Mouse (Mus musculus) stomach, embryonic 14.5 days (tissue): ENCODE results near the gene Eif3c. TPM values are rescaled to one million over a fixed set of nuclear protein-coding genes. Genes with fewer than 3 reads are reported as not detected.

Experiments used
- ATAC-seq: fragments of 200-750 bp; cut with Nextera tagmentation; 2 replicates; pipeline ENCODE4 v1.8.0; 2017; ENCODE audit warnings: low read depth, moderate TSS enrichment; ENCODE audit not compliant: insufficient number of reproducible peaks, insufficient read depth, low FRiP score
- H3K27ac ChIP-seq: fragments of 300-500 bp; sonication (generic); 2 replicates; pipeline ENCODE4 v1.5.1; 2014; ENCODE audit warnings: mild to moderate bottlenecking, low read length, moderate library complexity, mixed read lengths
- H3K27me3 ChIP-seq: fragments of 300-500 bp; sonication (generic); 2 replicates; pipeline ENCODE4 v1.6.1; 2014; ENCODE audit warnings: low read length, control low read depth, mixed read lengths; ENCODE audit not compliant: control insufficient read depth, insufficient read depth
- H3K36me3 ChIP-seq: fragments of 300-500 bp; sonication (generic); 2 replicates; pipeline ENCODE4 v1.6.1; 2014; ENCODE audit warnings: mild to moderate bottlenecking, control low read depth, low read length, moderate library complexity, mixed read lengths; ENCODE audit not compliant: control insufficient read depth, insufficient read depth
- H3K4me1 ChIP-seq: fragments of 300-500 bp; sonication (generic); 2 replicates; pipeline ENCODE4 v1.6.1; 2014; ENCODE audit warnings: low read length, control low read depth, mixed read lengths; ENCODE audit not compliant: control insufficient read depth, insufficient read depth
- H3K4me2 ChIP-seq: fragments of 300-500 bp; sonication (generic); replicated peaks from 2 replicates; pipeline ENCODE4 v1.6.1; 2014; ENCODE audit warnings: low read depth, low read length, control low read depth
- H3K4me3 ChIP-seq: fragments of 300-500 bp; sonication (generic); 2 replicates; pipeline ENCODE4 v1.5.1; 2014; ENCODE audit warnings: low read depth, low read length, control low read depth
- H3K9ac ChIP-seq: fragments of 300-500 bp; sonication (generic); replicated peaks from 2 replicates; pipeline ENCODE4 v1.6.1; 2014; ENCODE audit warnings: low read depth, mild to moderate bottlenecking, control low read depth, low read length, moderate library complexity, mixed read lengths
- H3K9me3 ChIP-seq: fragments of 300-500 bp; sonication (generic); 2 replicates; pipeline ENCODE4 v1.6.1; 2016; ENCODE audit warnings: low read depth, low read length, control low read depth; ENCODE audit not compliant: control insufficient read depth
- WGBS: fragments of 180-500 bp; shearing (Covaris S2); extraction: QIAGEN DNeasy Blood & Tissue Kit; methylation state at CpG from one replicate; pipeline ENCODE4 v1.1.7; 2014; 5-methylcytosine and 5-hydroxymethylcytosine counted together
- polyA plus RNA-seq: library from polyadenylated mRNA; unstranded; fragments of >200 nt; fragmentation: Nextera tagmentation; extraction: Ambion mirVana; gene quantifications from 2 replicates; pipeline ENCODE4 v1.2.1, GENCODE M21; 2014

Gene Eif3c
- polyA plus RNA-seq, 1 experiment from 2014 or later: 163 TPM

- peak overlapping the region; percentile 58 for H3K4me3 ChIP-seq
- H3K36me3 ChIP-seq: 0 out of 2 replicates have a peak, but pooled peaks cover 4% of the 10 kb centered on the region
- H3K9ac ChIP-seq: peak overlapping the region; percentile 38; the same call in 1 of the 2 replicates
- no peaks in the 10 kb centered on the region for H3K27me3 ChIP-seq
- peak; percentile 64; the same call in 1 of the 2 replicates for ATAC-seq
- peak overlapping the region; percentile 79 for H3K4me2 ChIP-seq
- under 1% methylated on average over 20 of the region's 20 CpGs for WGBS
- H3K27ac ChIP-seq: no peak overlapping the region
- no peaks in the 10 kb centered on the region for H3K9me3 ChIP-seq
- no peaks in the 10 kb centered on the region for H3K4me1 ChIP-seq
These were observed 16.5 kb upstream of the Eif3c start for GRCm38 (mm10) chr7:126582759-126583158.

GRCm38 (mm10) chr7:126581661-126582060 is 15.4 kb upstream of the Eif3c start:
- whole genome bisulfite sequencing: 76% methylated on average over 6 of the region's 6 CpGs
- no peak overlapping the region for H3K27ac ChIP-seq
- no peaks in the 10 kb centered on the region for H3K4me1 ChIP-seq
- no peak overlapping the region for H3K4me3 ChIP-seq
- H3K36me3 ChIP-seq: 0 out of 2 replicates have a peak, but pooled peaks cover 7% of the 10 kb centered on the region
- no peak overlapping the region for H3K4me2 ChIP-seq
- no peaks in the 10 kb centered on the region for H3K9me3 ChIP-seq
- H3K27me3 ChIP-seq: no peaks in the 10 kb centered on the region
- no peak for ATAC-seq
- no peak overlapping the region for H3K9ac ChIP-seq

- Histone ChIP-seq H3K9ac (no peak overlapping the region), H3K27me3 (no peaks in the 10 kb centered on the region), H3K4me2 (no peak overlapping the region), H3K4me3 (no peak overlapping the region), H3K4me1 (no peaks in the 10 kb centered on the region), H3K36me3 (peaks cover 15% of the 10 kb centered on the region; the same call in 1 of the 2 replicates), H3K27ac (no peak overlapping the region), H3K9me3 (no peaks in the 10 kb centered on the region)
- 47% methylated on average over 8 of the region's 8 CpGs for WGBS
- ATAC-seq: no peak
These were observed 13.0 kb upstream of the Eif3c start for GRCm38 (mm10) chr7:126579172-126579571.

- Histone ChIP-seq H3K4me1 (no peaks in the 10 kb centered on the region), H3K27me3 (no peaks in the 10 kb centered on the region), H3K9ac (no peak overlapping the region), H3K9me3 (no peaks in the 10 kb centered on the region), H3K4me3 (no peak overlapping the region), H3K4me2 (no peak overlapping the region), H3K27ac (no peak overlapping the region), H3K36me3 (peaks cover 15% of the 10 kb centered on the region; the same call in 1 of the 2 replicates)
- ATAC-seq: no peak
- WGBS: 53% methylated on average over 8 of the region's 8 CpGs
These were observed 10.7 kb upstream of the Eif3c start for GRCm38 (mm10) chr7:126576946-126577345.

- Histone ChIP-seq H3K9ac (peak overlapping the region; percentile 80), H3K9me3 (no peaks in the 10 kb centered on the region), H3K4me3 (peak overlapping the region; percentile 98), H3K36me3 (peaks cover 35% of the 10 kb centered on the region), H3K4me2 (peak overlapping the region; percentile 64), H3K27me3 (no peaks in the 10 kb centered on the region), H3K4me1 (no peaks in the 10 kb centered on the region), H3K27ac (peak overlapping the region; percentile 79; the same call in 1 of the 2 replicates)
- 1% methylated on average over 28 of the region's 28 CpGs for WGBS
- no peak for ATAC-seq
These were observed 518 bp downstream of the Eif3c start for GRCm38 (mm10) chr7:126565693-126566092.

GRCm38 (mm10) chr7:126556635-126557034 is 9.6 kb downstream of the Eif3c start:
- no peaks in the 10 kb centered on the region for H3K9me3 ChIP-seq
- 97% methylated on average over 5 of the region's 5 CpGs for WGBS
- no peaks in the 10 kb centered on the region for H3K4me1 ChIP-seq
- H3K36me3 ChIP-seq: peaks cover 83% of the 10 kb centered on the region
- H3K4me2 ChIP-seq: no peak overlapping the region
- H3K4me3 ChIP-seq: no peak overlapping the region
- H3K27me3 ChIP-seq: no peaks in the 10 kb centered on the region
- no peak for ATAC-seq
- no peak overlapping the region for H3K27ac ChIP-seq
- H3K9ac ChIP-seq: no peak overlapping the region

- Histone ChIP-seq H3K9ac (no peak overlapping the region), H3K4me3 (no peak overlapping the region), H3K27me3 (no peaks in the 10 kb centered on the region), H3K4me1 (no peaks in the 10 kb centered on the region), H3K4me2 (no peak overlapping the region), H3K9me3 (no peaks in the 10 kb centered on the region), H3K27ac (no peak overlapping the region), H3K36me3 (peaks cover 89% of the 10 kb centered on the region)
- 97% methylated on average over 1 of the region's 1 CpGs for WGBS
- ATAC-seq: no peak
These were observed 11.4 kb downstream of the Eif3c start for GRCm38 (mm10) chr7:126554796-126555195.

GRCm38 (mm10) chr7:126545631-126546030 is 20.6 kb downstream of the Eif3c start:
- 89% methylated on average over 2 of the region's 2 CpGs for WGBS
- H3K4me2 ChIP-seq: no peak overlapping the region
- no peak overlapping the region for H3K9ac ChIP-seq
- no peak overlapping the region for H3K27ac ChIP-seq
- no peaks in the 10 kb centered on the region for H3K27me3 ChIP-seq
- H3K36me3 ChIP-seq: peaks cover 58% of the 10 kb centered on the region
- H3K4me1 ChIP-seq: no peaks in the 10 kb centered on the region
- H3K9me3 ChIP-seq: no peaks in the 10 kb centered on the region
- no peak for ATAC-seq
- H3K4me3 ChIP-seq: no peak overlapping the region

GRCm38 (mm10) chr7:126541661-126542060 is 24.6 kb downstream of the Eif3c start:
- H3K36me3 ChIP-seq: peaks cover 19% of the 10 kb centered on the region
- WGBS: 100% methylated on average over 1 of the region's 1 CpGs
- no peaks in the 10 kb centered on the region for H3K4me1 ChIP-seq
- H3K9ac ChIP-seq: no peak overlapping the region
- no peaks in the 10 kb centered on the region for H3K27me3 ChIP-seq
- H3K9me3 ChIP-seq: no peaks in the 10 kb centered on the region
- no peak for ATAC-seq
- no peak overlapping the region for H3K4me2 ChIP-seq
- H3K4me3 ChIP-seq: no peak overlapping the region
- H3K27ac ChIP-seq: no peak overlapping the region
